Mouse (Mus musculus) bone marrow, adult 2 months (tissue): ENCODE results near the gene Arfgap2. TPM values are rescaled to one million over a fixed set of nuclear protein-coding genes. Genes with fewer than 3 reads are reported as not detected.

ENCODE experiments used
- H3K27ac ChIP-seq: fragments of 200-500 bp; 2 replicates; pipeline ENCODE4 v1.5.1; 2012; ENCODE audit warnings: low read depth, mild to moderate bottlenecking, control low read depth, inconsistent platforms, low read length; ENCODE audit not compliant: control insufficient read depth, poor library complexity, insufficient read depth
- H3K4me1 ChIP-seq: fragments of 200-500 bp; 2 replicates; pipeline ENCODE4 v1.6.1; 2011; ENCODE audit warnings: low read length; ENCODE audit not compliant: control insufficient read depth, insufficient read depth
- H3K4me3 ChIP-seq: fragments of 200-500 bp; replicated peaks from 2 replicates; pipeline ENCODE3; 2011; ENCODE audit warnings: mild to moderate bottlenecking, low read depth, low read length, control low read depth; ENCODE audit not compliant: control insufficient read depth
- CTCF ChIP-seq: fragments of 200-500 bp; IDR thresholded peaks from 2 replicates; pipeline ENCODE4 v1.5.1; 2011; ENCODE audit warnings: low read length, control low read depth; ENCODE audit not compliant: control insufficient read depth, insufficient read depth
- POLR2A ChIP-seq: fragments of 200-500 bp; IDR thresholded peaks from 2 replicates; pipeline ENCODE4 v1.6.1; 2011; ENCODE audit warnings: low read depth, mild to moderate bottlenecking, control low read depth, low read length, borderline replicate concordance; ENCODE audit not compliant: control insufficient read depth
- WGBS: fragments of 180-500 bp; shearing (Covaris S2); methylation state at CpG from one replicate; pipeline ENCODE4 v1.1.7; 2018; 5-methylcytosine and 5-hydroxymethylcytosine counted together
- polyA plus RNA-seq: library from polyadenylated mRNA; stranded (reverse); fragments of >200 nt; gene quantifications from 2 replicates; pipeline ENCODE4 v1.2.4, GENCODE M21; 2011; ENCODE audit warnings: low replicate concordance; ENCODE audit not compliant: missing spikeins, insufficient read depth, insufficient read length

The Arfgap2 gene
- polyA plus RNA-seq, 1 experiment: 47.4 TPM

DNA sequence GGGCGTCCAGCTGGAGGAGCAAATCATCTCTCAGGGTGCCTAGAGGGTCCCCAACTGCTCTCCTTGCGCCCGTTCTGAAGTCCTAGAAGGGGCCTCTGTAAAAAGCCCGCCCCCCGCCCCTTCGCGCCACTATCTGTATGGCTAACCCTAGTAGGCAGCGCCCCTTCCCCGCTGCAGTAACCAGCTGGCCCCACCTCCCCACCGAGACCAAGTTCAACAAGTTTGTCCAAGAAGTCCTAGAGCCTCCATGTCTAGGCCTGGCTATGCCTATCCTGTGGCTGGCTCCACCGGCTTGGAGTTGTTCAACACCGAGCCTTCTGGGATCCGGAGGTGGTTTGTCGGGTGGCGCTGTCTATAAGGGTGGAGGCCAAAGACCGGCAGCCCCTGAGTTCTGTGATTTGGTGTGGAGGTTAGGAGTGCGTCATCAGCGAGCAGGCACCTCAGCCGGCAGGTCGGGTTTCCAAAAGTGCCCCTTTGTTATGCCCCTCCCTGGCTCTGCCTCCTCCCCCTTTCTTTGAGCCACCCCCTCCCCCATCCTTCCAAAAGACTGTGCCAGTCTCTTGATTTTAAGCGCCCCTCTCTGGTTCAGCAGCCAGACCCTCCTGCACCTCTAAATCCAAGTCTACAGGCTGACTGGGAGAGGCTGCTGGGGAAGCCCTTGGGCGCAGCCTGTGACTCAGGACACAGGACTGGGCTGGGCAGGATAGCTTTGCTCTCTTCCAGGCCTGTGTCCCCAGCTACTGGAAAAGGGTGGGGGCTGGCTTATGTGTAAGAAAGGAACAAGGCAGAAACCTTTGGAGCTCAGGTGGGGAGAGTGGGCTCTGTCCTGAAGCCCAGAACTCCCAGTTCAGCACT is 7.4 kb upstream of the Arfgap2 start:
- Histone ChIP-seq H3K27ac (no peak overlapping the region), H3K4me1 (no peaks in the 10 kb centered on the region; the same call in 1 of the 2 replicates), H3K4me3 (no peak overlapping the region)
- WGBS: 11% methylated on average over 22 of the region's 22 CpGs
- TF ChIP-seq CTCF (no peak), POLR2A (no peak)

- no peak overlapping the region for H3K4me3 ChIP-seq
- TF ChIP-seq POLR2A (no peak), CTCF (no peak)
- no peaks in the 10 kb centered on the region; the same call in 1 of the 2 replicates for H3K4me1 ChIP-seq
- 86% methylated on average over 5 of the region's 5 CpGs for WGBS
- H3K27ac ChIP-seq: no peak overlapping the region
These were observed 6.7 kb upstream of the Arfgap2 start for GRCm38 (mm10) chr2:91258054-91258453.

DNA sequence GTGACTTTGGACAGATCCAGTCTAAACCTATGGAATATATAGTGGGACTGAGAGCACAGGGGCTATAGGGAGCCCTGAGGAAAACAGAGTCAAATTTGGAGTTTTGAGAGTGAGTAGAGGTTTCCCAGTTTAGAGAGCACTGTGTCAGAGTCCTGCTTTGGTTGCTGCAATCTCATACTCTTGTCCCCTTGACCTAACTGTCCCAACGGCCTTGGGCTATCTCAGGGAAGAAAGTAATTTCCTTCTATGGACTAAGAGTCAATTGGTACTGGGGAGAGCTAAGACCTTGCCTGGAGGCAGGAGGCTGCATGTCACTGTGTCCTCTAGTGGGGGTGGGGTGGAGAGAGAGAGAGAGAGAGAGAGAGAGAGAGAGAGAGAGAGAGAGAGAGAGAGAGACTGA is 5.9 kb upstream of the Arfgap2 start:
- 54% methylated on average over 1 of the region's 1 CpGs for WGBS

GRCm38 (mm10) chr2:91259493-91259892 is 5.3 kb upstream of the Arfgap2 start:
- TF ChIP-seq CTCF (no peak), POLR2A (no peak)
- 86% methylated on average over 1 of the region's 1 CpGs for WGBS
- no peaks in the 10 kb centered on the region; the same call in 1 of the 2 replicates for H3K4me1 ChIP-seq
- H3K27ac ChIP-seq: no peak overlapping the region
- H3K4me3 ChIP-seq: no peak overlapping the region

More for the DNA sequence above, 5.9 kb upstream of the Arfgap2 start:
- Histone ChIP-seq H3K27ac (no peak overlapping the region), H3K4me1 (no peaks in the 10 kb centered on the region; the same call in 1 of the 2 replicates), H3K4me3 (no peak overlapping the region)
- TF ChIP-seq CTCF (no peak), POLR2A (no peak)

DNA sequence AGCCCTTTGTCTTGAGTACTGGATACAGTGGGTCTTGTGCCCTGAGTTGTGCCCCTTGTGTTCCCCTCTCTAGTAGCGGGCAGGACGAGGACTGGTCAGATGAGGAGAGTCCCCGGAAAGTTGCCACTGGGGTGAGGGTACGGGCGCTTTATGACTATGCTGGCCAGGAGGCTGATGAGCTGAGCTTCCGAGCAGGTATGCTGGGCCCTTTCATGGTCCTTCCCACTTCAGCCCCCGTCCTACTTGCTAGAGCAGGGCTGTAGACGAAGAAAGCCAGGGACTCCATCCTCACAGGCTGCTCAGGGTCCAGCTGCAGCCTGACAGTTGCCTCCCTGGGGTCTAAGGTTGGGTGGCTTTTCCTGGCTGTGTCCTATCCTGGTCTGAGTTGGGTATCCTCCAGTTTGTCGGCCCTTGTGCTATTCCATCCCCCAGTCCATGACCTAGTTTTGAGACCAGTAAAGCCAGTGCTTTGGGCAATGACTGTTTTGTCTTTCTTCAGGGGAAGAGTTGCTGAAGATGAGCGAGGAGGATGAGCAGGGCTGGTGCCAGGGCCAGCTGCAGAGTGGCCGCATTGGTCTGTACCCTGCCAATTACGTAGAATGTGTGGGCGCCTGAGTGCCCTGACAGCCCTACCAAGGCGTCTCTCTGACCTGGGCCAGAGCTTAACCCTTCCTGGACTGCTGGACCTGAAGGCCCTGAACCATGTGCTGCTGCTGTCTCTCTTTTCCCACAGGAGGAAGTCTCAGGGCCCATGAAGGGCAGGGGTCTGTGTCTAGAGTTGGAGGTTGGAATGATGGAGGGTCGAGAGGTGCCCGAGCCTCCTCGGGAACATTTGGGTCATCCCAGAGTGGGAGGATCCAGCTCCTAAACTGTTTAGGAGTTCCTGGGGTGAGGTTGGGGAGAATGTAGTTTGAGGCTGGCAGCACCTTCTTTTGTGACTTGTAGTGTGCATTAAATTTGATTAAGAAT is 798 bp upstream of the Arfgap2 start:
- Histone ChIP-seq H3K4me3 (no peak overlapping the region), H3K27ac (no peak overlapping the region), H3K4me1 (peaks cover 2% of the 10 kb centered on the region; the same call in 1 of the 2 replicates)
- TF ChIP-seq CTCF (no peak), POLR2A (no peak)
- 91% methylated on average over 17 of the region's 17 CpGs for WGBS

DNA sequence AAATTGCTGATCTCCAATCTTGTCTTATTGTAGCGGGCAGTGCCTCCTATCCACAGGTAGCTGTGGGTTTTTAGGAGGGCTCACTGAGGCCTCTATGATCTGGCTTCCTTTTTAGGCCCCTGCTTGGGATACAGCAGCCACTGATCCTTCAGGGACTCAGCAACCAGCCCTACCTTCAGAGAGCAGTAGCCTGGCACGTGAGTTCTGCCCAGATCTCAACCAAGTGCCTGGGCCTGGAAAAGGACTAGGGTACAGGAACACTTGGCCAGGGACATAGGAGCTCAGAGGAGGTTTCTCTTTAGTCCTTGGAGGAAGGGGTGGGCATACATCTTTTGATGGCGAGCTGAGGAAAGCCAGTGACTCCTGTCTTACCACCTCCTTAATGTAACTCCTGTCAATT is 3.3 kb downstream of the Arfgap2 start:
- Histone ChIP-seq H3K4me1 (peaks cover 2% of the 10 kb centered on the region; the same call in 1 of the 2 replicates), H3K4me3 (no peak overlapping the region), H3K27ac (no peak overlapping the region)
- no peak for TF ChIP-seq POLR2A
- WGBS: 96% methylated on average over 3 of the region's 3 CpGs

DNA sequence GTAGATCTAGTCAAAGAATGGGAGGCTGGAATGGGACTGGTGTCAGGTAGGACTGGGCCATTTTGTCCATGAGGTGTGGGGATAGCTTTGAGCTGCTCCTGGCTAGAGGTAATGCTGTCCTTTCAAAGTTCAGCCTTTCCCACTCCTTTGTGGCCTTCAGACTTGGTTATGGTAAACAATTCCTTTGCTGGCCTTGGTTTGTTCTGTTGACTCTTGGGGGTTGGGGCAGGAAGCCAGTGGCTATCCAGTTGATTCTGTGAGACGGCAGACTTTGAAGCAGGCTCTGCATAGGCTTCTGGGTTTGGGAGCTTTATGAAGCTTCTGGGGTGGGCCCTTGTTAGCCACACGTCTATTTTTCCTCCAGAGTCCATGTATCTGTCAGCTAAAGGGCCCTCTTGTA is 3.9 kb downstream of the Arfgap2 start:
- H3K4me1 ChIP-seq: peaks cover 2% of the 10 kb centered on the region; the same call in 1 of the 2 replicates
- no peak overlapping the region for H3K27ac ChIP-seq
- H3K4me3 ChIP-seq: no peak overlapping the region
- WGBS: 86% methylated on average over 2 of the region's 2 CpGs
- TF ChIP-seq POLR2A: no peak
- no peak for TF ChIP-seq CTCF

- Histone ChIP-seq H3K4me1 (peaks cover 2% of the 10 kb centered on the region; the same call in 1 of the 2 replicates), H3K4me3 (no peak overlapping the region), H3K27ac (no peak overlapping the region)
- TF ChIP-seq CTCF (no peak), POLR2A (no peak)
- WGBS: 87% methylated on average over 8 of the region's 8 CpGs
These were observed 4.9 kb downstream of the Arfgap2 start for GRCm38 (mm10) chr2:91269687-91270133.
